Mouse (Mus musculus) spleen, adult 2 months (tissue): Measurements from ENCODE around the gene Dmxl2.

Source experiments
- CTCF ChIP-seq: fragments of 200-500 bp; IDR thresholded peaks from 2 replicates; pipeline ENCODE4 v1.5.1; 2011; ENCODE audit warnings: mild to moderate bottlenecking, inconsistent platforms; ENCODE audit not compliant: insufficient read depth, insufficient read length, insufficient replicate concordance; ENCODE audit errors: extremely low read depth
- POLR2A ChIP-seq: fragments of 200-500 bp; IDR thresholded peaks from 2 replicates; pipeline ENCODE4 v1.6.1; 2011; ENCODE audit warnings: low read depth, low read length, inconsistent platforms

DNA sequence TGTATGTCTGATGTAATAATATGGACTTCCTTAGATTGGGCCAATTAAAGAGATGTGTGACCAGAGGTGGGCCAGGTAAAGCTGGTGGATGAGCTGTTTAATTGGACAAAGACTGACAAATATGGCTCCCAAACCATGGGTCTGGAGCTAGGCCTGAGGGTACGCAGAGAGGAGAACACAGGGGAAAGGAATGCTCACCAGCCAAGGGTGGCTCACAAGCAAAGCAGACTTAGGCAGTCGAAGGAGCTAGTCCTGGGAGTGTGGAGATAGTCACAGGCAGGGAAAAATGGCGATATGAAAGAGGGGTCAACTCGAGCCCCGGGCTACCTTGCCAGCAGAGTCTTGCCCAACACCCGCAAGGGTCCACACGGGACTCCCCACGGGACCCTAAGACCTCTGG is 144.7 kb downstream of the Dmxl2 start:
- no peak for TF ChIP-seq POLR2A
- no peak for TF ChIP-seq CTCF
